Mouse (Mus musculus) spleen, adult 2 months (tissue): ENCODE results near the gene Atp5d. TPM values are rescaled to one million over a fixed set of nuclear protein-coding genes. Genes with fewer than 3 reads are reported as not detected.

Source experiments
- DNase-seq, 2 experiments: peaks; one replicate each; pipeline versions ENCODE4 v3.0.0 to v3.0.0-alpha.2; 2012 to 2021; ENCODE audit warnings: low spot score in 2 of 2, low read depth in 1 of 2
- H3K27ac ChIP-seq: fragments of 200-500 bp; 2 replicates; pipeline ENCODE4 v1.5.1; 2012; ENCODE audit warnings: low read length, inconsistent platforms; ENCODE audit not compliant: insufficient read depth
- H3K27me3 ChIP-seq: fragments of 200-500 bp; 2 replicates; pipeline ENCODE4 v1.6.1; 2012; ENCODE audit warnings: mild to moderate bottlenecking, moderate library complexity, low read length, inconsistent platforms; ENCODE audit not compliant: control insufficient read depth, insufficient read depth
- H3K36me3 ChIP-seq: fragments of 200-500 bp; 2 replicates; pipeline ENCODE4 v1.6.1; 2012; ENCODE audit warnings: mild to moderate bottlenecking, low read length, inconsistent platforms; ENCODE audit not compliant: control insufficient read depth, insufficient read depth
- H3K4me1 ChIP-seq: fragments of 200-500 bp; 2 replicates; pipeline ENCODE4 v1.6.1; 2011; ENCODE audit warnings: inconsistent platforms; ENCODE audit not compliant: control insufficient read depth, insufficient read depth, insufficient read length
- H3K4me3 ChIP-seq: fragments of 200-500 bp; 2 replicates; pipeline ENCODE4 v1.5.1; 2011; ENCODE audit warnings: mild to moderate bottlenecking, inconsistent platforms; ENCODE audit not compliant: insufficient read depth, insufficient read length; ENCODE audit errors: extremely low read depth
- CTCF ChIP-seq: fragments of 200-500 bp; IDR thresholded peaks from 2 replicates; pipeline ENCODE4 v1.5.1; 2011; ENCODE audit warnings: mild to moderate bottlenecking, inconsistent platforms; ENCODE audit not compliant: insufficient read depth, insufficient read length, insufficient replicate concordance; ENCODE audit errors: extremely low read depth
- POLR2A ChIP-seq: fragments of 200-500 bp; IDR thresholded peaks from 2 replicates; pipeline ENCODE4 v1.6.1; 2011; ENCODE audit warnings: low read depth, low read length, inconsistent platforms
- WGBS: fragments of 180-500 bp; shearing (Covaris S2); methylation state at CpG from one replicate; pipeline ENCODE4 v1.1.7; 2018; 5-methylcytosine and 5-hydroxymethylcytosine counted together
- polyA plus RNA-seq: library from polyadenylated mRNA; depleted of rRNA; stranded (reverse); fragments of >200 nt; gene quantifications from 2 replicates; pipeline ENCODE4 v1.2.3, GENCODE M21; 2012

Atp5d gene
- polyA plus RNA-seq, 1 experiment, result 592 TPM

- peaks cover 12% of the 10 kb centered on the region for H3K4me1 ChIP-seq
- peaks cover 25% of the 10 kb centered on the region for H3K36me3 ChIP-seq
- TF ChIP-seq POLR2A (no peak), CTCF (no peak)
- no peak overlapping the region for H3K27ac ChIP-seq
- no peak for DNase-seq
- 88% methylated on average over 10 of the region's 10 CpGs for WGBS
- H3K4me3 ChIP-seq, result no peak overlapping the region
- peaks cover under 1% of the 10 kb centered on the region; the same call in 1 of the 2 replicates for H3K27me3 ChIP-seq
These were observed 35.7 kb downstream of the Atp5d start for GRCm38 (mm10) chr10:80173955-80174640.

DNA sequence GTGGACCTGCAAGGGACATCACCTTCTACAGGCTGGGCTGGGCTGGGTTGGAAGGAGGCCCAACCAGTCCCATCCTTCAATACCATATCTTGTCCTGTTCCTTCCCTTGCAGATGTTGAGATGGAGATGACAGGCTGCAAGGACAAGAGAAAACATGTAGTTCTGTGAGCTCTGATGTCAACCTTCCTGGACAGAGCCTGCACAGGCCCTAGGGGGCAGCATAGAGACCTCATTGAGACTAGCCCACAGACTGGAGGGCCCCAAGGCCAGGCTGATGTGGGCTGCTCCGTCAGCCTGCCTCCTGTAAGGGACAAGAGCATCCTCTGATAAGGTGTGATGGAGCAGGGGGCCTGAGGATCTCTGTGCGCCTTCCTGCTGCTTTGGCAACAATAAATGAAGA, 36.3 kb downstream of the Atp5d start:
- 62% methylated on average over 2 of the region's 2 CpGs for WGBS
- Histone ChIP-seq H3K36me3 (peaks cover 24% of the 10 kb centered on the region), H3K4me3 (no peak overlapping the region), H3K27ac (no peak overlapping the region), H3K4me1 (peaks cover 12% of the 10 kb centered on the region), H3K27me3 (peaks cover 6% of the 10 kb centered on the region)
- TF ChIP-seq CTCF, result peak; percentile 33; the same call in 1 of the 2 replicates
- TF ChIP-seq POLR2A, result no peak
- no peak for DNase-seq

DNA sequence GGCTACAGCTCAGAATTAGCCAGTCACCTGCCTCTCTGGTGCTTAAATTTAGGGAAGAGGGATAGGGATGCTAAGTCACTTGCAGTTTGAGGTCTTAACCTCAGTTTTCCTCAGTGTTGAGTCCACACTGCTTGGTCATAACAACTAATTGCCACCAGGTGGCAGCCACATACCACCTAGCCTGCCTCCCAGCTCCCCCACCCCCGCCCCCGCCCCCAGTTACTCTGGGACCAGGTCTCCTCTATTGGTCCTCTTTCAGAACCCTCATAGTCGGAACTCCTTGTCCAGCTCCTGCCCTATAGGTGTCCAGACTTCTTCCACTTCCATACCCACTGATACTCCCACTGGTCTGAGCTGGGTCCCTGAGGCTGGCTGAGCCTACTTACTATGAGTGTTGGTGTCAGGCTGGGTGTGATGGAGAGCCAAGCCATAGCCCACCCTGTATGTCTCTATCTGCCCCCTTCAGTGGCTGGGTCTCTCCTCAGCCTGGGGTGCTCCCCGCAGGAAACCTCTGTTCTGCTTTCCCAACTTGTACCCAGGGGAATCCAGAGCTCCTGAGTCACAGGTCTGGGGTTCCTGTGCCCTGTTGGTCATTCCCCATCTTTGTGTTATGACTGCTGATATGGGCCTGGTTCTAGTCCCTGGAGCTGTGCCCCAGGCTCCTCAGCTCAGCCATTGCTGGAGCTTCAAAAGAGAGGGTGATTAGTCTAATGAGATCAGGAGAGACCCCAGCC, 37.3 kb downstream of the Atp5d start:
- Histone ChIP-seq H3K27me3 (peaks cover 9% of the 10 kb centered on the region), H3K27ac (no peak overlapping the region), H3K4me1 (peaks cover 11% of the 10 kb centered on the region), H3K4me3 (no peak overlapping the region), H3K36me3 (peaks cover 14% of the 10 kb centered on the region)
- TF ChIP-seq CTCF (peak; percentile 38; the same call in 1 of the 2 replicates), POLR2A (no peak)
- WGBS, result 41% methylated on average over 4 of the region's 4 CpGs
- no peak for DNase-seq

DNA sequence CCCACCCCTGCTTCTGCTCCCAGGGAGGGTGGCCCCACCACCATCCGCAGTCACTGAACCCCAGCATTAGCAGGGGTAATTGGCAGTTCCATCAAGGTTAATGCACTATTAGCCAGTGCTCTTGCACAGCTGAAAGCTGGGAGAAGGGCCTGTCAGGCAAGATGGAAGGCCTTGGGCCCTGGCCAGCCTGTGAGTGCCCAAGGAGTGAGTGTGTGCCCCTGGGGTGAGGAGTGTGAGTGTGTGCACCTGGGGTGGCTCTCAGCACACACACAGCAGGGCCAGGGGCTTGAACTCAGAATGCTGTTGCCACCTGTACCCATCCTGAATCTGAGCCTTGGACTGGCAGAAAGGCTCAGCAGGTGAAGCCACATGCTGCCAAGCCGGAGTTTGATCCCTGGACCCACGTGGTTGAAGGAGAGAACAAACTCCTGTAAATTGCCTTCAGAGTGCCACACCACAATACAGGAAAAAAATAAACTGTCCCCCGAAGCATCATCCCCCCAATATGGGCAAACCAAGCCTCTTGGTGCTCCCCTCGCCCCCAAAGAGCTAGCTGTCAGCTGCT, 37.9 kb downstream of the Atp5d start:
- Histone ChIP-seq H3K36me3 (peaks cover 9% of the 10 kb centered on the region), H3K4me3 (no peak overlapping the region), H3K4me1 (peaks cover 11% of the 10 kb centered on the region), H3K27me3 (peaks cover 9% of the 10 kb centered on the region), H3K27ac (no peak overlapping the region)
- TF ChIP-seq CTCF (no peak), POLR2A (no peak)
- no peak for DNase-seq
- 90% methylated on average over 5 of the region's 5 CpGs for WGBS

DNA sequence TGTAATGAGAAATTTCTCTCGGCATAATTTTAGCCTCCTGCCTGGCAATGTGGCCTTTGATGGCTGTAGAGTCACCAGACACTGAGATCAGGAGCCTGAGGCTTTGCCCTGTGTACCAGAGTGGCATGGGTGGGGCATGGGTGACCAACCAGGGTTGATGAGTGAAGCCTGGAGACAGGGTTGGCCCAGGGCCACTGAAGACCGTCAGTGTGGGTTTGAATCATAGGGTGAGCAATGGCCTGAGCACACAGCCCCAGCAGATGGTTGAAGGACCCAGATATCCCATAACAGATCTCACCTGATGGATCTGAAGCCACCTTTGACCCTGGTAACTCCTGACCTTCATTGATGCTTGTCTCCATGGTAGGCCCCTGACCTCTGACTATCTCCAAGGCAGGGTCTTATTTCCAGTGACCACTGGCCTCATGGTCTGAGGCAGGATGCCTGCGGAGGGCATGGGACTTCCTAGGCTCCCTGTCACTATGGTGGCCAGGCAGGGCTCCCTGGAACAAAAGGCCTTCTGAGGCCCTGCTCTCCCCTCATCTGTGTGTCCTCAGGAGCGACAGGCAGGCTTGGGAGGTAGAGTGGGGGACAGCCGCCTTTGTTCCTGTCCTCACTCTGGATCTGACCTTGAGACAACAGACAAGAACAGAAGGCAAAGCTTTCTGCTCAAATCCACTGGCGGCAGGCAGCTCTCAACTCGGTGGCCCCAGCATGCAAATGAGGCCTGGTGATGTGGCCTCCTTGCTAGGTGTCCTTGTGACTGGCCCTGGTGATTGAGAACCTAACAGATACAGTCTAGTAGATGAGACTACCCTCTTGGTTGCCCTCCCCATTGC, 39.2 kb downstream of the Atp5d start:
- DNase-seq, result no peak
- Histone ChIP-seq H3K27ac (no peak overlapping the region), H3K36me3 (no peaks in the 10 kb centered on the region), H3K4me3 (no peak overlapping the region), H3K4me1 (peaks cover 6% of the 10 kb centered on the region; the same call in 1 of the 2 replicates), H3K27me3 (peaks cover 9% of the 10 kb centered on the region)
- 87% methylated on average over 7 of the region's 7 CpGs for WGBS
- TF ChIP-seq POLR2A, result no peak
- no peak for TF ChIP-seq CTCF

DNA sequence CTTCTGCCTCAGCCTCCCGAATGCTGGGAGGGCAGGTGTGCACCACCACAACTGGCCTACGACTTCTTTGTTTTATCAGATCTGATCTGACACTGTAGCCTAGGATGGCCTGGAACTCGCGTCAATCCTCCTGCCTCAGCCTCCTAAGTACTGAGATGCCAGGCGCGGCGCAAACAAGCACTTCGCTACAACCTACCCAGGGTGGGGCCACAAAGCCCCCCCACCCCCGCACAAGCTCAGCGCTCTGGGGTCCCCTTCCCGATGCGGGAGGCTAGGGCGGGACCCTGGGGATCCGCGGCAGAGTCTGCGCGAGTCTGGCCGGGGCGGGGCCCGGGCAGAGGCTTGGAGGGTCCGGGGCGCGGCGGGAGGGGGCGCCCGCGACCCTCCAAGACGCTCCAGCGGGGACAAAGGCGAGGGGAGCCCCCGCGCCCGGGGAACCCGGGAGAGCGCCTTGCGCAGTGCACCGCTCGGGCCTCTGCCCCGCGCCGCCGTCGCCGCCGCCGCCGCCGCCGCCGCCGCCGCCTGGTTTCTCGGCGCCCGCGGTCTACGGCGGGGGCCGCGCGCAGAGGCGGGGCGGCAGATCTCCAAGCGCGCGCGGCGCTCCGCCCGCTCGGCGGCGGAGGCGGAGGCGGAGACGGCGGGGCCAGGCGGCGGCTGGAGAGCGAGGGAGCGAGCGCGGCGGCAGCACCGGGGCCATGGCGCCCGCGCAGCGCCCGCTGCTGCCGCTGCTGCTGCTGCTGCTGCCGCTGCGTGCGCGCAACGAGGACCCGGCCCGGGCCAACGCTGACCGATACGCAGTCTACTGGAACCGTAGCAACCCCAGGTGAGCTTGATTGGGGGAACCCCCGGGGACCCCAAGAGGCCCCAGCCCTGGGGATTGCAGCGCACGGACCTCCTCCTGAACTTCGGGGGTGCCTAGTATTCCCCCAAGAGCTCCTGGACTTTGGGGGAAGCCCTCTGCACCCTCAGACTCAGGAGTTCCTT, 40.9 kb downstream of the Atp5d start, which contains the start of gene Efna2:
Gene Efna2 (plus strand): TSS at position 415 of the 984 bp plus-strand sequence.
- H3K27ac ChIP-seq, result no peak within 1 kb of the TSS
- no peak for DNase-seq
- peak within 1 kb of the TSS; percentile 36; the same call in 1 of the 2 replicates for H3K4me3 ChIP-seq
- WGBS, result 5% methylated on average over 83 of the region's 106 CpGs
- TF ChIP-seq CTCF (no peak), POLR2A (no peak)
- H3K36me3 ChIP-seq, result no peaks in the 10 kb centered on the region
- peaks cover 3% of the 10 kb centered on the region; the same call in 1 of the 2 replicates for H3K4me1 ChIP-seq
- H3K27me3 ChIP-seq, result peaks cover 9% of the 10 kb centered on the region
